Mouse (Mus musculus) embryonic facial prominence, embryonic 14.5 days (tissue): ENCODE measurements around the gene Cdc6. TPM values are rescaled to one million over a fixed set of nuclear protein-coding genes. Genes with fewer than 3 reads are reported as not detected.

Experiments
- ATAC-seq: fragments of 200-750 bp; cut with Nextera tagmentation; 2 replicates; pipeline ENCODE4 v1.8.0; 2017; ENCODE audit warnings: low read depth, moderate number of reproducible peaks, moderate TSS enrichment
- DNase-seq: peaks from one replicate; pipeline ENCODE4 v3.0.0-alpha.2; 2015; ENCODE audit warnings: low spot score
- H3K27ac ChIP-seq: fragments of 300-500 bp; sonication (generic); replicated peaks from 2 replicates; pipeline ENCODE4 v1.5.1; 2014; ENCODE audit warnings: low read depth, mild to moderate bottlenecking, low read length, moderate library complexity
- H3K27me3 ChIP-seq: fragments of 300-500 bp; sonication (generic); replicated peaks from 2 replicates; pipeline ENCODE4 v1.6.1; 2014; ENCODE audit warnings: low read length; ENCODE audit not compliant: control insufficient read depth, insufficient read depth
- H3K36me3 ChIP-seq: fragments of 300-500 bp; sonication (generic); 2 replicates; pipeline ENCODE4 v1.6.1; 2014; ENCODE audit warnings: low read length, mixed read lengths; ENCODE audit not compliant: control insufficient read depth, insufficient read depth
- H3K4me1 ChIP-seq: fragments of 300-500 bp; sonication (generic); 2 replicates; pipeline ENCODE4 v1.6.1; 2014; ENCODE audit warnings: antibody characterized with exemption, low read length; ENCODE audit not compliant: control insufficient read depth, insufficient read depth
- H3K4me2 ChIP-seq: fragments of 300-500 bp; sonication (generic); 2 replicates; pipeline ENCODE4 v1.6.1; 2014; ENCODE audit warnings: low read depth, mild to moderate bottlenecking, low read length, moderate library complexity, mixed read lengths
- H3K4me3 ChIP-seq: fragments of 300-500 bp; sonication (generic); 2 replicates; pipeline ENCODE4 v1.5.1; 2014; ENCODE audit warnings: low read depth, mild to moderate bottlenecking, low read length
- H3K9ac ChIP-seq: fragments of 300-500 bp; sonication (generic); 2 replicates; pipeline ENCODE4 v1.6.1; 2014; ENCODE audit warnings: low read depth, mild to moderate bottlenecking, low read length, moderate library complexity, mixed read lengths
- H3K9me3 ChIP-seq: fragments of 300-500 bp; sonication (generic); 2 replicates; pipeline ENCODE4 v1.6.1; 2016; ENCODE audit warnings: low read length; ENCODE audit not compliant: control insufficient read depth
- whole genome bisulfite sequencing: fragments of 180-500 bp; shearing (Covaris S2); extraction: QIAGEN DNeasy Blood & Tissue Kit; methylation state at CpG from one replicate; pipeline ENCODE4 v1.1.7; 2014; 5-methylcytosine and 5-hydroxymethylcytosine counted together
- polyA plus RNA-seq: library from polyadenylated mRNA; unstranded; fragments of >200 nt; fragmentation: Nextera tagmentation; extraction: Ambion mirVana; gene quantifications from 2 replicates; pipeline ENCODE4 v1.2.1, GENCODE M21; 2014

Gene Cdc6
- polyA plus RNA-seq, 1 experiment from 2014 or later, result 22.7 TPM

- no peak overlapping the region for H3K9ac ChIP-seq
- no peak for DNase-seq
- H3K4me3 ChIP-seq, result no peak overlapping the region
- peak overlapping the region; percentile 3; the same call in 1 of the 2 replicates for H3K4me2 ChIP-seq
- peak overlapping the region; percentile 59 for H3K27ac ChIP-seq
- no peaks in the 10 kb centered on the region for H3K27me3 ChIP-seq
- no peaks in the 10 kb centered on the region for H3K9me3 ChIP-seq
- H3K36me3 ChIP-seq, result peaks cover 55% of the 10 kb centered on the region
- peak; percentile 64 for ATAC-seq
- H3K4me1 ChIP-seq, result peaks cover 35% of the 10 kb centered on the region
- 12% methylated on average over 10 of the region's 10 CpGs for WGBS
These were observed 46.8 kb downstream of the Cdc6 start for GRCm38 (mm10) chr11:98954373-98954772.

- H3K9ac ChIP-seq, result no peak overlapping the region
- peaks cover 48% of the 10 kb centered on the region for H3K36me3 ChIP-seq
- ATAC-seq (0 out of 2 replicates have a peak, but pooled peaks have one; percentile 20), DNase-seq (no peak)
- H3K27ac ChIP-seq, result peak overlapping the region; percentile 65
- peak overlapping the region; percentile 3; the same call in 1 of the 2 replicates for H3K4me2 ChIP-seq
- peaks cover 40% of the 10 kb centered on the region for H3K4me1 ChIP-seq
- WGBS, result 18% methylated on average over 16 of the region's 17 CpGs
- H3K9me3 ChIP-seq, result no peaks in the 10 kb centered on the region
- H3K4me3 ChIP-seq, result no peak overlapping the region
- no peaks in the 10 kb centered on the region for H3K27me3 ChIP-seq
These were observed 47.5 kb downstream of the Cdc6 start for GRCm38 (mm10) chr11:98954801-98955706.

GRCm38 (mm10) chr11:98955707-98956235 lies 48.2 kb downstream of the Cdc6 start:
- WGBS, result 24% methylated on average over 5 of the region's 7 CpGs
- ATAC-seq (no peak), DNase-seq (no peak)
- H3K9ac ChIP-seq, result no peak overlapping the region
- H3K4me3 ChIP-seq, result no peak overlapping the region
- peaks cover 42% of the 10 kb centered on the region for H3K4me1 ChIP-seq
- H3K4me2 ChIP-seq, result no peak overlapping the region
- no peaks in the 10 kb centered on the region for H3K9me3 ChIP-seq
- H3K36me3 ChIP-seq, result peaks cover 41% of the 10 kb centered on the region
- no peaks in the 10 kb centered on the region for H3K27me3 ChIP-seq
- H3K27ac ChIP-seq, result peak overlapping the region; percentile 65

GRCm38 (mm10) chr11:98956340-98956739 lies 48.7 kb downstream of the Cdc6 start:
- DNase-seq (no peak), ATAC-seq (no peak)
- H3K9me3 ChIP-seq, result no peaks in the 10 kb centered on the region
- H3K27ac ChIP-seq, result no peak overlapping the region
- H3K4me2 ChIP-seq, result no peak overlapping the region
- no peak overlapping the region for H3K4me3 ChIP-seq
- no peak overlapping the region for H3K9ac ChIP-seq
- H3K36me3 ChIP-seq, result peaks cover 36% of the 10 kb centered on the region
- WGBS, result 90% methylated on average over 10 of the region's 10 CpGs
- H3K4me1 ChIP-seq, result peaks cover 44% of the 10 kb centered on the region
- H3K27me3 ChIP-seq, result no peaks in the 10 kb centered on the region

- Histone ChIP-seq H3K9ac (peak overlapping the region; percentile 75), H3K4me1 (peaks cover 57% of the 10 kb centered on the region), H3K4me2 (peak overlapping the region; percentile 93), H3K9me3 (no peaks in the 10 kb centered on the region), H3K27ac (peak overlapping the region; percentile 69), H3K4me3 (peak overlapping the region; percentile 59), H3K27me3 (no peaks in the 10 kb centered on the region), H3K36me3 (peaks cover 24% of the 10 kb centered on the region)
- WGBS, result under 1% methylated on average over 38 of the region's 43 CpGs
- ATAC-seq (peak; percentile 13; the same call in 1 of the 2 replicates), DNase-seq (peak; percentile 88)
These were observed 52.1 kb downstream of the Cdc6 start for GRCm38 (mm10) chr11:98959437-98960312.

GRCm38 (mm10) chr11:98960313-98960906 lies 52.8 kb downstream of the Cdc6 start:
- Histone ChIP-seq H3K27ac (peak overlapping the region; percentile 67), H3K27me3 (no peaks in the 10 kb centered on the region), H3K4me1 (peaks cover 57% of the 10 kb centered on the region), H3K4me3 (peak overlapping the region; percentile 59), H3K36me3 (peaks cover 24% of the 10 kb centered on the region), H3K9me3 (no peaks in the 10 kb centered on the region), H3K9ac (peak overlapping the region; percentile 75), H3K4me2 (peak overlapping the region; percentile 93)
- 0% methylated on average over 13 of the region's 53 CpGs for WGBS
- ATAC-seq (peak; percentile 27; the same call in 1 of the 2 replicates), DNase-seq (peak; percentile 89)

- Histone ChIP-seq H3K27me3 (no peaks in the 10 kb centered on the region), H3K27ac (peak overlapping the region; percentile 67; the same call in 1 of the 2 replicates), H3K9me3 (no peaks in the 10 kb centered on the region), H3K4me2 (peak overlapping the region; percentile 93), H3K36me3 (peaks cover 21% of the 10 kb centered on the region), H3K9ac (peak overlapping the region; percentile 75), H3K4me1 (peaks cover 64% of the 10 kb centered on the region), H3K4me3 (peak overlapping the region; percentile 59)
- ATAC-seq, result no peak
- 4% methylated on average over 17 of the region's 18 CpGs for WGBS
- DNase-seq, result no peak
These were observed 53.5 kb downstream of the Cdc6 start for GRCm38 (mm10) chr11:98961051-98961592.
